Mouse (Mus musculus) myocyte (in vitro differentiated cells): ENCODE measurements around the gene Furin. TPM values are rescaled to one million over a fixed set of nuclear protein-coding genes. Genes with fewer than 3 reads are reported as not detected.

Experiments used
- H3K27me3 ChIP-seq: one replicate; pipeline ENCODE4 v1.6.1; 2011; ENCODE audit not compliant: control insufficient read depth, insufficient read depth, insufficient read length
- H3K36me3 ChIP-seq: one replicate; pipeline ENCODE4 v1.6.1; 2011; ENCODE audit not compliant: control insufficient read depth, insufficient read depth
- H3K4me2 ChIP-seq: one replicate; pipeline ENCODE4 v1.6.1; 2011; ENCODE audit warnings: low read depth, control low read depth
- H3K4me3 ChIP-seq: one replicate; pipeline ENCODE4 v1.5.1; 2011; ENCODE audit warnings: mild to moderate bottlenecking, control low read depth, moderate library complexity
- H3K79me2 ChIP-seq: one replicate; pipeline ENCODE4 v1.6.1; 2011; ENCODE audit not compliant: control insufficient read depth, insufficient read depth
- H3ac ChIP-seq: one replicate; pipeline ENCODE4 v1.6.1; 2011; ENCODE audit not compliant: control insufficient read depth, insufficient read length
- CEBPB ChIP-seq: IDR thresholded peaks from 2 replicates; pipeline ENCODE4 v1.6.1; 2011; ENCODE audit warnings: mild to moderate bottlenecking, moderate library complexity; ENCODE audit not compliant: poor library complexity, insufficient read depth, severe bottlenecking
- E2F4 ChIP-seq: IDR thresholded peaks from one replicate; pipeline ENCODE4 v1.6.1; 2011; ENCODE audit warnings: mild to moderate bottlenecking, control low read depth, moderate library complexity; ENCODE audit not compliant: insufficient read depth
- MAX ChIP-seq: IDR thresholded peaks from one replicate; pipeline ENCODE4 v1.6.1; 2011; ENCODE audit warnings: low read depth, mild to moderate bottlenecking, control low read depth
- MYOD1 ChIP-seq, 3 experiments: IDR thresholded peaks; one replicate each; pipeline ENCODE4 v1.6.1; 2011; ENCODE audit warnings: control low read depth in 2 of 3, low read depth in 2 of 3, mild to moderate bottlenecking in 2 of 3, moderate library complexity in 1 of 3; ENCODE audit not compliant: insufficient read length in 2 of 3, control insufficient read depth in 1 of 3
- MYOG ChIP-seq, 3 experiments: IDR thresholded peaks; one replicate each; pipeline ENCODE4 v1.6.1; 2011; ENCODE audit warnings: control low read depth in 2 of 3, low read depth in 2 of 3, mild to moderate bottlenecking in 2 of 3; ENCODE audit not compliant: insufficient read length in 2 of 3, control insufficient read depth in 1 of 3, insufficient read depth in 1 of 3
- POLR2A ChIP-seq: IDR thresholded peaks from one replicate; pipeline ENCODE4 v1.6.1; 2011; ENCODE audit warnings: low read depth, mild to moderate bottlenecking, control low read depth, moderate library complexity; ENCODE audit not compliant: insufficient read length
- POLR2AphosphoS2 ChIP-seq: IDR thresholded peaks from one replicate; pipeline ENCODE4 v1.6.1; 2011; ENCODE audit warnings: low read depth, control low read depth; ENCODE audit not compliant: insufficient read length
- REST ChIP-seq: IDR thresholded peaks from one replicate; pipeline ENCODE4 v1.6.1; 2011; ENCODE audit warnings: mild to moderate bottlenecking, control low read depth, moderate library complexity; ENCODE audit not compliant: insufficient read depth, insufficient read length
- SRF ChIP-seq: IDR thresholded peaks from one replicate; pipeline ENCODE4 v1.6.1; 2011; ENCODE audit warnings: low read depth; ENCODE audit not compliant: control insufficient read depth, insufficient read length
- TCF12 ChIP-seq: IDR thresholded peaks from one replicate; pipeline ENCODE4 v1.6.1; 2011; ENCODE audit warnings: mild to moderate bottlenecking, control low read depth; ENCODE audit not compliant: poor library complexity, insufficient read depth, severe bottlenecking
- TCF3 ChIP-seq: IDR thresholded peaks from one replicate; pipeline ENCODE4 v1.6.1; 2011; ENCODE audit warnings: low read depth, control low read depth; ENCODE audit not compliant: insufficient read length
- USF1 ChIP-seq: IDR thresholded peaks from one replicate; pipeline ENCODE4 v1.6.1; 2011; ENCODE audit warnings: low read depth, mild to moderate bottlenecking, control low read depth, moderate library complexity
- polyA plus RNA-seq: library from polyadenylated mRNA; unstranded; fragments of >200 nt; fragmentation: generic; extraction: Trizol; gene quantifications from one replicate; pipeline ENCODE4 v1.2.1, GENCODE M21; 2012; ENCODE audit warnings: missing spikeins

Gene Furin
- polyA plus RNA-seq, 1 experiment = 64.1 TPM

- Histone ChIP-seq H3K4me2 (no peak overlapping the region), H3K27me3 (no peaks in the 10 kb centered on the region), H3K79me2 (no peaks in the 10 kb centered on the region), H3K36me3 (no peaks in the 10 kb centered on the region), H3K4me3 (no peak overlapping the region), H3ac (no peak overlapping the region)
- no peak for TF ChIP-seq REST
- TF ChIP-seq SRF = no peak
- no peak for TF ChIP-seq MAX
- no peak for TF ChIP-seq MYOD1 (IDR thresholded peaks at IDR 0.05; ENCODE audit: control insufficient read depth in 1 of 3, insufficient read length in 2 of 3, low read depth in 2 of 3)
- TF ChIP-seq USF1 = no peak
- no peak for TF ChIP-seq POLR2AphosphoS2
- TF ChIP-seq TCF12 = no peak
- TF ChIP-seq TCF3 = no peak
- TF ChIP-seq E2F4 = no peak
- TF ChIP-seq MYOG (IDR thresholded peaks at IDR 0.05; ENCODE audit: control insufficient read depth in 1 of 3, insufficient read depth in 1 of 3, insufficient read length in 2 of 3, low read depth in 2 of 3) = no peak
- no peak for TF ChIP-seq POLR2A
- no peak for TF ChIP-seq CEBPB
Observed at GRCm38 (mm10) chr7:80372166-80372565, 33.1 kb downstream of the Furin start.

- TF ChIP-seq MYOD1 (IDR thresholded peaks at IDR 0.05; ENCODE audit: control insufficient read depth in 1 of 3, insufficient read length in 2 of 3, low read depth in 2 of 3) (peak in 2 of 3 experiments; percentile 23 to 32), POLR2A (peak; percentile 67), E2F4 (no peak), MAX (no peak), MYOG (IDR thresholded peaks at IDR 0.05; ENCODE audit: control insufficient read depth in 1 of 3, insufficient read depth in 1 of 3, insufficient read length in 2 of 3, low read depth in 2 of 3) (peak in 2 of 3 experiments; percentile 16 to 52)
- Histone ChIP-seq H3ac (peak within 1 kb of the TSS; percentile 62), H3K4me2 (peak within 1 kb of the TSS; percentile 84), H3K79me2 (no peaks in the 10 kb centered on the region), H3K36me3 (no peaks in the 10 kb centered on the region), H3K4me3 (peak within 1 kb of the TSS; percentile 41), H3K27me3 (no peaks in the 10 kb centered on the region)
Observed at GRCm38 (mm10) chr7:80371041-80371751, 34.0 kb downstream of the Furin start, which contains the start of gene Man2a2. Gene Man2a2 (minus strand): TSS chr7:80371375.

GRCm38 (mm10) chr7:80370649-80371040 is 34.6 kb downstream of the Furin start:
- H3K36me3 ChIP-seq = no peaks in the 10 kb centered on the region
- TF ChIP-seq MYOG (IDR thresholded peaks at IDR 0.05; ENCODE audit: control insufficient read depth in 1 of 3, insufficient read depth in 1 of 3, insufficient read length in 2 of 3, low read depth in 2 of 3) = peak in 1 of 3 experiments; percentile 28
- TF ChIP-seq MYOD1 (IDR thresholded peaks at IDR 0.05; ENCODE audit: control insufficient read depth in 1 of 3, insufficient read length in 2 of 3, low read depth in 2 of 3) = no peak
- peak; percentile 45 for TF ChIP-seq POLR2A
- peak; percentile 31 for TF ChIP-seq POLR2AphosphoS2
- H3K4me3 ChIP-seq = peak overlapping the region; percentile 41
- no peaks in the 10 kb centered on the region for H3K79me2 ChIP-seq
- H3K4me2 ChIP-seq = peak overlapping the region; percentile 84
- no peaks in the 10 kb centered on the region for H3K27me3 ChIP-seq
- H3ac ChIP-seq = peak overlapping the region; percentile 62

- H3K4me2 ChIP-seq = peak overlapping the region; percentile 84
- TF ChIP-seq TCF12 (no peak), CEBPB (no peak), MAX (no peak), E2F4 (no peak), USF1 (no peak), POLR2A (no peak), SRF (no peak)
- H3ac ChIP-seq = peak overlapping the region; percentile 62
Observed at GRCm38 (mm10) chr7:80369967-80370431, 35.2 kb downstream of the Furin start.

GRCm38 (mm10) chr7:80369461-80369860 is 35.8 kb downstream of the Furin start:
- TF ChIP-seq TCF3 = no peak
- no peak for TF ChIP-seq POLR2AphosphoS2
- no peak for TF ChIP-seq POLR2A
- TF ChIP-seq MAX = no peak
- Histone ChIP-seq H3K4me2 (peak overlapping the region; percentile 84), H3ac (no peak overlapping the region), H3K79me2 (no peaks in the 10 kb centered on the region), H3K36me3 (no peaks in the 10 kb centered on the region), H3K27me3 (no peaks in the 10 kb centered on the region), H3K4me3 (peak overlapping the region; percentile 41)

More at GRCm38 (mm10) chr7:80369967-80370431, 35.2 kb downstream of the Furin start:
- Histone ChIP-seq H3K4me3 (peak overlapping the region; percentile 41), H3K27me3 (no peaks in the 10 kb centered on the region), H3K36me3 (no peaks in the 10 kb centered on the region), H3K79me2 (no peaks in the 10 kb centered on the region)
